ENCODE assay signal across 21 mouse cellular contexts in the genomic region with DNA sequence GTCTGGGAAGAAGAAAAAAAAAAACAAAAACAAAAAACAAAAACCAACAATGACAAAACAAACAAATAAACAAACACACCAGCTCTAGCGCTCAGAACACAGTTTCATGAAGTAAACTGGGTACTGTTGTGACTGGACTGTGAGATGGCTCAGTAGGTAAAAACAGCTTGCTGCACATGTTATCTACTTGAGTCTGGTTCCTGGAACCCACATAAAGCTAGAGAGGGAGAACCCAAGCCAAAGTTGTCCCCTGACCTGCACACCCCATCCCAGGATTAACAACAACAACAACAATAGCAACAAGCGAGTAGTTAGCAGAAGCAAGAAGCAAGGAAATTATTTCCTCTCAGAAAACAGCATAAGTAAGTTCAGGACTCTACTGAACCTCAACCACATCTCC. TPM values are rescaled to one million over a fixed set of nuclear protein-coding genes. Genes with fewer than 3 reads are reported as not detected.
A peak's percentile ranks its signal among the peaks of the same experiment; 100 is the strongest.
DNase-seq lines count a peak whose midpoint lies in the region; ATAC-seq and TF ChIP-seq lines count a peak whose summit lies in the region.
"Had no signal": no experiment of that assay in that cellular context is flagged by ENCODE, and none has a peak within 500 bp of the region (broad histone marks: within the 10 kb centered on the region; RNA-seq: fewer than 3 reads in every experiment).

No protein-coding gene starts in this region.

- no peak for TF ChIP-seq CTCF in heart, adult 2 months (IDR thresholded peaks at IDR 0.05)
- no peak for TF ChIP-seq CTCF in liver, embryonic 14.5 days (IDR thresholded peaks at IDR 0.05; ENCODE audit: low read depth)

- 87% methylated on average over 2 of the region's 2 CpGs for WGBS in heart, embryonic 10.5 days
- 87% methylated on average over 2 of the region's 2 CpGs for WGBS in heart, adult 2 months
- 98% methylated on average over 2 of the region's 2 CpGs for WGBS in midbrain, embryonic 13.5 days
- 90% methylated on average over 2 of the region's 2 CpGs for WGBS in midbrain, embryonic 15.5 days
- WGBS in liver, embryonic 14.5 days (ENCODE audit: insufficient replicate concordance), result 46% methylated on average over 2 of the region's 2 CpGs
- WGBS in forebrain, embryonic 12.5 days, result 85% methylated on average over 2 of the region's 2 CpGs

- no peak for TF ChIP-seq EP300 in heart, adult 2 months (IDR thresholded peaks at IDR 0.05; ENCODE audit: insufficient read depth, low read depth, low read length)
- TF ChIP-seq EP300 in liver, embryonic 14.5 days (IDR thresholded peaks at IDR 0.05; ENCODE audit: low read depth), result no peak

- peaks cover 8% of the 10 kb centered on the region; the same call in 1 of the 2 replicates for H3K79me2 ChIP-seq in heart, adult 2 months (replicated peaks; ENCODE audit: control insufficient read depth, insufficient read depth, low read length)

- intact Hi-C loops in heart, adult 2 months (cut with DNase I), result loop anchor here (5.0 kb wide), 1 partner anchor 49 kb away; the partner anchor contains the start of gene Nrip1

- no peak overlapping the region for H3K9ac ChIP-seq in heart, adult 2 months (ENCODE audit: low read depth, low read length)
- H3K9ac ChIP-seq in midbrain, embryonic 13.5 days (replicated peaks), result no peak overlapping the region
- no peak overlapping the region for H3K9ac ChIP-seq in midbrain, embryonic 15.5 days
- H3K9ac ChIP-seq in liver, embryonic 14.5 days (replicated peaks), result peak overlapping the region; percentile 73
- H3K9ac ChIP-seq in forebrain, embryonic 12.5 days, result no peak overlapping the region
- H3K9ac ChIP-seq: embryonic facial prominence, embryonic 15.5 days; forebrain, embryonic 13.5 days; limb, embryonic 13.5 days; neural tube, embryonic 13.5 days had no signal

- H3K36me3 ChIP-seq in heart, embryonic 10.5 days, result no peaks in the 10 kb centered on the region
- peaks cover 28% of the 10 kb centered on the region for H3K36me3 ChIP-seq in heart, adult 2 months (ENCODE audit: control insufficient read depth, insufficient read depth, low read length)
- no peaks in the 10 kb centered on the region for H3K36me3 ChIP-seq in midbrain, embryonic 13.5 days
- H3K36me3 ChIP-seq in midbrain, embryonic 15.5 days (replicated peaks), result no peaks in the 10 kb centered on the region
- H3K36me3 ChIP-seq in liver, embryonic 14.5 days (replicated peaks; ENCODE audit: control insufficient read depth, insufficient read depth, low read depth), result peaks cover 3% of the 10 kb centered on the region; the same call in 1 of the 2 replicates
- H3K36me3 ChIP-seq in forebrain, embryonic 12.5 days (replicated peaks), result no peaks in the 10 kb centered on the region
- H3K36me3 ChIP-seq: embryonic facial prominence, embryonic 15.5 days; limb, embryonic 13.5 days; neural tube, embryonic 13.5 days had no signal

- DNase-seq in heart, embryonic 10.5 days (ENCODE audit: low spot score), result no peak
- no peak for DNase-seq in heart, adult 2 months
- no peak for DNase-seq in liver, embryonic 14.5 days (ENCODE audit: low read depth in 3 of 3, low spot score in 3 of 3)
- DNase-seq in cerebellum, postnatal 25 days, result no peak
- DNase-seq: cerebellum, adult 18-20 months; cerebellum, postnatal 36 days; gastrocnemius, postnatal 25 days; lung, postnatal 10 days; thymus, postnatal 36 days had no signal

- no peaks in the 10 kb centered on the region for H3K9me3 ChIP-seq in heart, embryonic 10.5 days
- H3K9me3 ChIP-seq in midbrain, embryonic 13.5 days, result no peaks in the 10 kb centered on the region
- no peaks in the 10 kb centered on the region for H3K9me3 ChIP-seq in midbrain, embryonic 15.5 days
- no peaks in the 10 kb centered on the region for H3K9me3 ChIP-seq in liver, embryonic 14.5 days (ENCODE audit: control insufficient read depth, low read length)
- H3K9me3 ChIP-seq in forebrain, embryonic 12.5 days, result no peaks in the 10 kb centered on the region
- H3K9me3 ChIP-seq: embryonic facial prominence, embryonic 15.5 days; forebrain, embryonic 13.5 days; G1E; hindbrain, embryonic 10.5 days; limb, embryonic 13.5 days; megakaryocyte, embryonic 14.5 days; neural tube, embryonic 13.5 days had no signal

- peak overlapping the region; percentile 29; the same call in 1 of the 2 replicates for H3K27ac ChIP-seq in heart, embryonic 10.5 days
- no peak overlapping the region for H3K27ac ChIP-seq in heart, adult 2 months
- H3K27ac ChIP-seq in midbrain, embryonic 13.5 days, result peak overlapping the region; percentile 30; the same call in 1 of the 2 replicates
- no peak overlapping the region for H3K27ac ChIP-seq in midbrain, embryonic 15.5 days
- H3K27ac ChIP-seq in liver, embryonic 14.5 days, result peak overlapping the region; percentile 94
- H3K27ac ChIP-seq in forebrain, embryonic 12.5 days, result no peak overlapping the region
- H3K27ac ChIP-seq: embryonic facial prominence, embryonic 15.5 days; forebrain, embryonic 13.5 days; hindbrain, embryonic 10.5 days; hindbrain, postnatal 0 days; limb, embryonic 13.5 days had no signal

- peaks cover 41% of the 10 kb centered on the region for H3K4me1 ChIP-seq in heart, embryonic 10.5 days
- H3K4me1 ChIP-seq in heart, adult 2 months (ENCODE audit: control insufficient read depth, insufficient read depth, low read length), result peaks cover 26% of the 10 kb centered on the region
- H3K4me1 ChIP-seq in midbrain, embryonic 13.5 days (replicated peaks), result peaks cover 48% of the 10 kb centered on the region
- H3K4me1 ChIP-seq in midbrain, embryonic 15.5 days, result peaks cover 45% of the 10 kb centered on the region
- H3K4me1 ChIP-seq in liver, embryonic 14.5 days (replicated peaks; ENCODE audit: control insufficient read depth in 2 of 2, insufficient read depth in 2 of 2, low read length in 1 of 2), result peaks cover 74 to 77% of the 10 kb centered on the region in 2 experiments
- peaks cover 44% of the 10 kb centered on the region for H3K4me1 ChIP-seq in forebrain, embryonic 12.5 days

- no peak for TF ChIP-seq POLR2A in heart, adult 2 months (IDR thresholded peaks at IDR 0.05; ENCODE audit: insufficient read depth, low read depth, low read length)

- ATAC-seq in midbrain, embryonic 13.5 days, result no peak
- no peak for ATAC-seq in midbrain, embryonic 15.5 days (replicated peaks)
- peak; percentile 76 for ATAC-seq in liver, embryonic 14.5 days (ENCODE audit: insufficient read depth)
- ATAC-seq in forebrain, embryonic 12.5 days (ENCODE audit: low FRiP score), result no peak
- ATAC-seq: forebrain, embryonic 13.5 days; hindbrain, postnatal 0 days; intestine, postnatal 0 days had no signal

- no peak overlapping the region for H3K4me2 ChIP-seq in midbrain, embryonic 13.5 days (replicated peaks)
- no peak overlapping the region for H3K4me2 ChIP-seq in midbrain, embryonic 15.5 days
- H3K4me2 ChIP-seq in liver, embryonic 14.5 days (ENCODE audit: low read depth), result peak overlapping the region; percentile 84
- no peak overlapping the region for H3K4me2 ChIP-seq in forebrain, embryonic 12.5 days
- H3K4me2 ChIP-seq: embryonic facial prominence, embryonic 15.5 days; forebrain, embryonic 13.5 days; limb, embryonic 13.5 days; neural tube, embryonic 13.5 days had no signal

- no peaks in the 10 kb centered on the region for H3K27me3 ChIP-seq in heart, embryonic 10.5 days (ENCODE audit: insufficient read depth, poor library complexity, severe bottlenecking)
- H3K27me3 ChIP-seq in heart, adult 2 months (ENCODE audit: control insufficient read depth, insufficient read depth, low read length), result no peaks in the 10 kb centered on the region
- H3K27me3 ChIP-seq in midbrain, embryonic 13.5 days, result no peaks in the 10 kb centered on the region
- H3K27me3 ChIP-seq in midbrain, embryonic 15.5 days (replicated peaks), result no peaks in the 10 kb centered on the region
- H3K27me3 ChIP-seq in liver, embryonic 14.5 days (ENCODE audit: control insufficient read depth, insufficient read depth, low read length), result no peaks in the 10 kb centered on the region
- no peaks in the 10 kb centered on the region for H3K27me3 ChIP-seq in forebrain, embryonic 12.5 days
- H3K27me3 ChIP-seq: embryonic facial prominence, embryonic 15.5 days; limb, embryonic 13.5 days; megakaryocyte, embryonic 14.5 days; neural tube, embryonic 13.5 days had no signal

- H3K4me3 ChIP-seq in heart, embryonic 10.5 days, result no peak overlapping the region
- H3K4me3 ChIP-seq in heart, adult 2 months, result no peak overlapping the region
- H3K4me3 ChIP-seq in midbrain, embryonic 13.5 days (replicated peaks), result no peak overlapping the region
- no peak overlapping the region for H3K4me3 ChIP-seq in midbrain, embryonic 15.5 days
- peak overlapping the region; percentile 48 to 51 for H3K4me3 ChIP-seq in liver, embryonic 14.5 days (ENCODE audit: insufficient read depth in 1 of 2, low read depth in 2 of 2, low read length in 2 of 2)
- no peak overlapping the region for H3K4me3 ChIP-seq in forebrain, embryonic 12.5 days (replicated peaks)
- H3K4me3 ChIP-seq: embryonic facial prominence, embryonic 15.5 days; forebrain, embryonic 13.5 days; hindbrain, embryonic 10.5 days; limb, embryonic 13.5 days; neural tube, embryonic 13.5 days had no signal

RNA-seq across cellular contexts. Expression of gene Nrip1, which starts 50.5 kb away (rescaled TPM):
- 22.3 and 31.2 TPM in 2 replicates for polyA plus RNA-seq in heart, embryonic 10.5 days (2016; fragmentation: Nextera tagmentation; extraction: Ambion mirVana)
- 10 to 100 TPM; 20.6 to 32.3 TPM for total RNA-seq in heart, adult 2 months (2021)
- polyA plus RNA-seq in heart, adult 2 months (2012; rRNA removed), result 3.1 and 6.7 TPM in 2 replicates
- 28.1 and 30.1 TPM in 2 replicates for polyA plus RNA-seq in midbrain, embryonic 13.5 days (2015; fragmentation: Nextera tagmentation; extraction: Ambion mirVana)
- polyA plus RNA-seq in midbrain, embryonic 15.5 days (2015; fragmentation: Nextera tagmentation; extraction: Ambion mirVana), result 34.8 and 38.3 TPM in 2 replicates
- 2.5 and 3.5 TPM in 2 replicates for polyA plus RNA-seq in liver, embryonic 14.5 days (2012; rRNA removed)
- 11.7 and 15.5 TPM in 2 replicates for polyA plus RNA-seq in liver, embryonic 14.5 days (2014; fragmentation: Nextera tagmentation; extraction: Ambion mirVana)
- polyA plus RNA-seq in forebrain, embryonic 12.5 days (2016; fragmentation: Nextera tagmentation; extraction: Ambion mirVana), result 32.1 and 37.0 TPM in 2 replicates

Comparison
In these comparisons a context has a peak if more than half of its experiments do, and no peak if none do; other contexts are left out.
1. H3K27ac ChIP-seq: peak in heart, embryonic 10.5 days (single experiment), midbrain, embryonic 13.5 days (single experiment) and liver, embryonic 14.5 days (single experiment); none in heart, adult 2 months (single experiment), midbrain, embryonic 15.5 days (single experiment) and forebrain, embryonic 12.5 days (single experiment).
2. H3K4me3 ChIP-seq: peak in liver, embryonic 14.5 days (2 of 2); none in heart, embryonic 10.5 days (single experiment), heart, adult 2 months (single experiment), midbrain, embryonic 13.5 days (single experiment), midbrain, embryonic 15.5 days (single experiment) and forebrain, embryonic 12.5 days (single experiment).